Mouse (Mus musculus) lung, postnatal 25 days (tissue): ENCODE data around the gene Plod3.

Experiments
- DNase-seq: peaks from one replicate; pipeline ENCODE4 v3.0.0; 2022; ENCODE audit warnings: low spot score

Gene Plod3

GRCm38 (mm10) chr5:136962966-136963540 is 23.8 kb upstream of the Plod3 start:
- no peak for DNase-seq

- no peak for DNase-seq
Measured at GRCm38 (mm10) chr5:136965210-136965609, 21.6 kb upstream of the Plod3 start.

- no peak for DNase-seq
Measured at GRCm38 (mm10) chr5:136965686-136966085, 21.1 kb upstream of the Plod3 start.

GRCm38 (mm10) chr5:136966331-136966730 is 20.5 kb upstream of the Plod3 start, which contains the start of gene Cldn15:
Cldn15 (plus strand) TSS chr5:136966616.
- peak; percentile 63 for DNase-seq

- no peak for DNase-seq
Measured at GRCm38 (mm10) chr5:136966861-136967455, 19.9 kb upstream of the Plod3 start.

- DNase-seq = peak; percentile 33
Measured at GRCm38 (mm10) chr5:136967592-136967991, 19.2 kb upstream of the Plod3 start.

GRCm38 (mm10) chr5:136970703-136971102 is 16.1 kb upstream of the Plod3 start:
- peak; percentile 86 for DNase-seq

- no peak for DNase-seq
Measured at GRCm38 (mm10) chr5:136973670-136974069, 13.1 kb upstream of the Plod3 start.

- DNase-seq = peak; percentile 45
Measured at GRCm38 (mm10) chr5:136977769-136978168, 9.1 kb upstream of the Plod3 start.

- DNase-seq = no peak
Measured at GRCm38 (mm10) chr5:136979762-136980161, 7.1 kb upstream of the Plod3 start.

- no peak for DNase-seq
Measured at GRCm38 (mm10) chr5:136980974-136981373, 5.8 kb upstream of the Plod3 start.

- DNase-seq = no peak
Measured at GRCm38 (mm10) chr5:136982338-136982930, 4.4 kb upstream of the Plod3 start.

GRCm38 (mm10) chr5:136984828-136985227 is 2.0 kb upstream of the Plod3 start:
- no peak for DNase-seq

- peak; percentile 79 for DNase-seq
Measured at GRCm38 (mm10) chr5:136987138-136987933, 517 bp downstream of the Plod3 start.

GRCm38 (mm10) chr5:136987934-136988271 is 1.1 kb downstream of the Plod3 start, which contains the start of gene Znhit1:
Znhit1 (minus strand) TSS chr5:136988021.
- no peak for DNase-seq

- DNase-seq = no peak
Measured at GRCm38 (mm10) chr5:136988420-136988819, 1.6 kb downstream of the Plod3 start.

- DNase-seq = no peak
Measured at GRCm38 (mm10) chr5:136989801-136990200, 3.0 kb downstream of the Plod3 start.

GRCm38 (mm10) chr5:136999449-136999848 is 12.6 kb downstream of the Plod3 start:
- no peak for DNase-seq

GRCm38 (mm10) chr5:137000612-137001011 is 13.8 kb downstream of the Plod3 start:
- no peak for DNase-seq

- DNase-seq = no peak
Measured at GRCm38 (mm10) chr5:137007276-137007675, 20.5 kb downstream of the Plod3 start.

- DNase-seq = peak; percentile 26
Measured at GRCm38 (mm10) chr5:137009988-137010387, 23.2 kb downstream of the Plod3 start.

GRCm38 (mm10) chr5:137012401-137012950 is 25.7 kb downstream of the Plod3 start:
- DNase-seq = no peak
